Mouse (Mus musculus) T-helper 17 cell (primary cell): ENCODE data around the gene Ttc28.

ENCODE experiments used
- in situ Hi-C, 2 experiments: fragments of 300-600 bp; cut with MboI, MseI; formaldehyde crosslinking; loops; 1 replicate in 1 of 2; 2 replicates in 1 of 2; pipeline ENCODE4 v1.15.1; 2025; ENCODE audit warnings: high pct_unique_total_duplicates in 2 of 2

The Ttc28 gene

GRCm38 (mm10) chr5:110879042-110879441, 561 bp upstream of the Ttc28 start:
- in situ Hi-C loops = no loop called here

DNA sequence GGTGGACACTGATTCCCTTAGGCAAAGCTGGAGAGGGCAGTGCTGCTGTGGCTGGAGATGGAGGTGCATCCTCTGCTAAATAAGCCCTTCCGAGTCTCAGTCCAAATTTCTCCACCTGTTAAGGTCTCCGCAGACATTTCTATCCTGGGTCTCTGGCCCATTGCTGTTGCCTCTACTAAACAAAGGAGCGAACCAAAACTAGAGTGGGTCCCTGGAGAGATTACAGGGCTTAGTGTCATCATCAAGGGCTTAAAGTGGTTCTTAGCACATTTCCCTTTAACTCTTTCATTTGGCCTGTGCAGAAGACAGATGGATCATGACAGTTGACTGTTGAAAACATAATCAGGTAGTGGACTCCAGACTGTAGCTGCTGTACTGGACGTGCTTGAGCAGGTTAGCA, 9.0 kb downstream of the Ttc28 start:
- in situ Hi-C loops = no loop called here

- in situ Hi-C loops = no loop called here
These were observed 10.3 kb downstream of the Ttc28 start for GRCm38 (mm10) chr5:110889945-110890344.

- in situ Hi-C loops = no loop called here
These were observed 11.0 kb downstream of the Ttc28 start for GRCm38 (mm10) chr5:110890561-110890960.

GRCm38 (mm10) chr5:110897114-110897788, 17.6 kb downstream of the Ttc28 start:
- in situ Hi-C loops = no loop called here

DNA sequence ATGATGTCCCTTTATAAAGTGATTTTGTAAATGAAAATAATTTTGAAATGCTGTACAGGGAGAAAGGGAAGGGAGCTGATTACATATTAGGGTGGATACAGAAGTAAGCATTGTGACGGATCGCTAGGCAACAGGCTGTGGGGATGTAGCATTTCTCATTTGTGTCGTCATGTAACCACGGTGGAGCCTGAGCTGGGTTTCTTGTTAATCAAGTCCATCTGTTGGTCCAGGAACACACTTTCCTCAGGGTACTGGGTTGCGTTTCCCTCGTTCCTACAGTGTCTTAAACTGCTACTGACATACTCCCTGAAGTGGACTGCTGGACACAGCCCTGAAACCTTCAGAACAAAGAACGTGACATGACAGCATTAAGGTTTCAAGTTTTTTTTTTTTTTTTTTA, 18.6 kb downstream of the Ttc28 start:
- in situ Hi-C loops = no loop called here

- in situ Hi-C loops = no loop called here
These were observed 19.2 kb downstream of the Ttc28 start for GRCm38 (mm10) chr5:110898785-110899184.

GRCm38 (mm10) chr5:110900331-110900730, 20.7 kb downstream of the Ttc28 start:
- in situ Hi-C loops = no loop called here

GRCm38 (mm10) chr5:110906708-110907107, 27.1 kb downstream of the Ttc28 start:
- in situ Hi-C loops = no loop called here

DNA sequence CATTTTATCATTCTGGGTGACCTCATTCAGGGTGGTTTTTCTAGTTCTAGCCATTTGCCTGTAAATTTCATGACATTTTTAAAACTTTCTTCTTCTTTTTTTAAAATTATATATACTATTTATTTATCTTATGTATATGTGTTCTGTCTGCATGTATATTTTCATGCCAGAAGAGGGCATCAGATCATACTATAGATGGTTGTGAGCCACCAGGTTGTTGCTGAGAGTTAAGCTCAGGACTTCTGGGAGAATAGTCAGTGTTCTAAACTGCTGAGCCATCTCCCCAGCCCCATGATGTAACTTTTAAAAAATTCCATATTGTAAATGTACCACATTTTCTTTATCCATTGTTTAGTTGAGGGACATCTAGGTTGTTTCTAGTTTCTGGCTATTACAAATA, 29.3 kb downstream of the Ttc28 start:
- in situ Hi-C loops = no loop called here

DNA sequence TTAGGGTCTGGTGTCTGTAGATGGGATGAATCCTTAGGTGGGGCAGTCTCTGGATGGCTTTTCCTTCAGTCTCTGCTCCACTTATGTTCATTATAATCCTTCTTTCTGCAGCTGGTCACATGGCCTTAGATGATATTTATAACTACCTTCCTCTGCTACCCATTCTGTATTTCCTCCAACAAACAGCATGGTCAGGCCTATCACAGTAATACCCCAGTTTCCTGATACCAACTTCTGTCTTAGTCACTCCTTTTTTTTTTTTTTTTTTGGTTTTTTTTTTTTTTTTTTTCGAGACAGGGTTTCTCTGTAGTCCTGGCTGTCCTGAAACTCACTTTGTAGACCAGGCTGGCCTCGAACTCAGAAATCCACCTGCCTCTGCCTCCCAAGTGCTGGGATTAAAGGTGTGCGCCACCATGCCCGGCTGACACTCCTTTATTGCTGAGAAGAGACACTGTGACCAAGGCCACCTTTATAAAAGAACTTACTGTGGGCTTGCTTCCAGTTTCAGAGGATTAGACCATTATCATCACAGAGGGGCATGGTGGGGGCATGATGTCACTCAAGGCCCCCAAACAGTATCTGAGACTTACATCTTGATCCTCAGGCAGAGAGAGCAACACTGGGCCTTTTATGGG, 30.5 kb downstream of the Ttc28 start:
- in situ Hi-C loops = no loop called here

- in situ Hi-C loops = no loop called here
These were observed 35.3 kb downstream of the Ttc28 start for GRCm38 (mm10) chr5:110914859-110915258.

- in situ Hi-C loops = no loop called here
These were observed 36.6 kb downstream of the Ttc28 start for GRCm38 (mm10) chr5:110916241-110916640.

GRCm38 (mm10) chr5:110919541-110919940, 39.9 kb downstream of the Ttc28 start:
- in situ Hi-C loops = no loop called here

DNA sequence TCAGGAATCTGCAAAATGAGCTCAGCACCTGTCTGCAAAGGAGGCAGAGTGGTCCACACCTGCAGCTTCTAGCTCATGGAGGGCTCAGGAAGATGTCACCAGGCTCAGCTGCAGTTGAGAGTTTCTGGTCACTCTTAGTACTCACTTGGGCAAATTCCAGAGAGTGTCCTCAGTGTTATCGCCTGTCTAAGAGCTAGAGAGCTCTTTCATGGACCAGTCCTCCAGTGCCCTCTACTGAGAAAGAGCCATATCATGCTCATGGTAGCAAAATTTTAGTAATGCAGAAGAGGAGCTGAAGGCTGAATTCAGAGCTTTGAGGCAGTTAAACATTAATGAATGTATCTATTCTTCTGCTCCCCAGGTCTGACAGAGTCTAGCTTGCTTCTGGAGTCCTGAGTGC, 43.7 kb downstream of the Ttc28 start:
- in situ Hi-C loops = no loop called here

GRCm38 (mm10) chr5:110924636-110925035, 45.0 kb downstream of the Ttc28 start:
- in situ Hi-C loops = no loop called here

GRCm38 (mm10) chr5:110925804-110926203, 46.2 kb downstream of the Ttc28 start:
- in situ Hi-C loops = no loop called here

DNA sequence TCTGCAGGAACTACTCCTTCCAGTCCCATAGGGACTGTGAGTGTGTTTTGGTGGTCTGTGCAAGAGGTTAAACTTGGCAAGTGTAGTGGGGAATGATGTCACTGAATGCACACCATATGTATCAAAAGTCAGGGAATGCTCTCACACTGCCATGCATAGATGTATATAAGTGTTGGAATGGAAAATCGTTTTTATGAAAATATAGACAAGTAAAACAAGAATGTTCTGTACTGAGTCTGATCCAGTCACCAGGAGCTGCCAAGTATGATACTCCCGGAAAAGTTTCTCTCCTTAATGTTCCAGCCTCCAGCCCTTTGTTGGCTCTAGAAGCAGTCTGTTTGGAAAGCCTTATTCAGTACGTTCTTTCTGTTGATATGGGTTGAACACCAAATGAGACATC, 48.7 kb downstream of the Ttc28 start:
- in situ Hi-C loops = no loop called here

- in situ Hi-C loops = no loop called here
These were observed 49.7 kb downstream of the Ttc28 start for GRCm38 (mm10) chr5:110929306-110929705.

DNA sequence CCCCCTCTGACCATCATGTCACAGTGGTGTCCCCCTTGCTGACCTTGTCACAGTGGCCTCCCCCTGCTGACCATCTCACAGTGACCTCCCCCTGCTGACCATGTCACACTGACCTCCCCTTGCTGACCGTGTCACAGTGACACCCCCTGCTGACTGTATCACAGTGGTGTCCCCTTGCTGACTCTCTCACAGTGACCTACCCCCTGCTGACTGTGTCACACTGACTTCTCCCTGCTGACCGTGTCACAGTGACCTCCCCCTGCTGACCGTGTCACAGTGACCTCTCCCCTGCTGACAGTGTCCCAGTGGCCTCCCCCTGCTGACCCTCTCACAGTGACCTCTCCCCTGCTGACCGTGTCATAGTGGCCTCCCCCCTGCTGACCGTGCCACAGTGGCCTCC, 57.0 kb downstream of the Ttc28 start:
- in situ Hi-C loops = no loop called here

- in situ Hi-C loops = no loop called here
These were observed 64.7 kb downstream of the Ttc28 start for GRCm38 (mm10) chr5:110944326-110944725.

DNA sequence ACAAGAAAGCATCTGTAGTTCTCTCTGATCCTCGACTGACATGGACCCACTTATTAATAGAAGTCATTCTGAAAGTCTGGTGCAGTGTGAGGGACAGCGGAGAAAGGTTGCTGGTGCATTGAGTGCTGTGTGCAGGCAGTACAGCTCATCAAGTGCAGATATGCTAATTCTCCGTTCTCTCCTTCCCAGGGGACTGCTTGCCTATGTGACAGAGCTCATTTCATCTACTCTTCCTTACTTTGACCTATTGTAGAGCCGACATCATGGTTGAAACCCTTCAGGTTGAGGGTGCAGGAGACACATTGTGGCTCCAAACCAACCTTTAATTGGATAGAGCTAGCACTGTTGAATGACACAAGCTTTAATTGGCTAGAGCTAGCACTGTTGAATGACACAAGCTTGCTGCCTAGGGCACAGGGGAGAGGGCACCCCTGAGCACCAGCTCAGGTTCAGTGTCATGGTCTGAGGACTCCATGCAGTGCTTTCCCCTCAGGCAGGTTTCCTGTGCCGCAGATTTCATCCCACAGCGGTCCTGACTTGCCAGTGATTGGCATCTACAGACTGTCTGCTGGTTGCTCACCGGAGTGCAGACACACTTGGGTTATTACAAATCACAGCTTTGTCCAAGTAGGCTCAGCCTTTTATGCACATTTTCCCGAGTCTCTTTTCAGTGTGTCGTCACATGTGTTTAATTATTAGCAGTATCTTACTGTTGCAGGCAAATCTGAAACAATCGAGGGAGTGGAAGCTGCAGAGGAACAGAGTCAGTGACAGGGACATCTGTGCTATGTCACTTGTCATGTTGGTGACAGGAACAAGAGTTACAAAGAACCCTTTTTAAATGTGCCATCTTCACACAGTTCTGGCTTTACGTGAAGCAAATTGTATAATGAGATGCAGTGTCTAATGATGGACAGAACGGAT, 69.1 kb downstream of the Ttc28 start:
- in situ Hi-C loops = no loop called here
